In genomic region chrX:100625146-100625545, GRCm38 (mm10) we compare ENCODE assay signal across 8 mouse cellular contexts. TPM values are rescaled to one million over a fixed set of nuclear protein-coding genes. Genes with fewer than 3 reads are reported as not detected.
DNase-seq lines count a peak whose midpoint lies in the region; ATAC-seq lines count a peak whose summit lies in the region.

No protein-coding gene starts in this region.

- H3K9me3 ChIP-seq in kidney, embryonic 15.5 days (replicated peaks): no peaks in the 10 kb centered on the region
- no peaks in the 10 kb centered on the region for H3K9me3 ChIP-seq in hindbrain, embryonic 11.5 days (ENCODE audit: control insufficient read depth, low read length)
- H3K9me3 ChIP-seq in midbrain, embryonic 12.5 days: no peaks in the 10 kb centered on the region

- intact Hi-C loops in gastrocnemius, postnatal 36 days (cut with DNase I): loop anchor here (10.0 kb wide), 1 partner anchor 110 kb away; no protein-coding TSS in a partner anchor

- H3K27me3 ChIP-seq in kidney, embryonic 15.5 days: 0 out of 2 replicates have a peak, but pooled peaks cover 6% of the 10 kb centered on the region
- H3K27me3 ChIP-seq in hindbrain, embryonic 11.5 days (ENCODE audit: control insufficient read depth, insufficient read depth, low read length): no peaks in the 10 kb centered on the region
- H3K27me3 ChIP-seq in midbrain, embryonic 12.5 days: no peaks in the 10 kb centered on the region

- H3K27ac ChIP-seq in kidney, embryonic 15.5 days: no peak overlapping the region; the same call in 1 of the 2 replicates
- no peak overlapping the region for H3K27ac ChIP-seq in hindbrain, embryonic 11.5 days (ENCODE audit: low read depth, low read length)
- no peak overlapping the region for H3K27ac ChIP-seq in midbrain, embryonic 12.5 days (replicated peaks)

- no peak for DNase-seq in kidney, adult 18-20 months
- DNase-seq in ZHBTc4 (ENCODE audit: low read depth, low spot score): peak; percentile 12
- DNase-seq in hindbrain, embryonic 11.5 days (ENCODE audit: low spot score): no peak
- DNase-seq in frontal cortex, postnatal 36 days (ENCODE audit: low spot score in 2 of 2): no peak
- DNase-seq in gastrocnemius, postnatal 36 days: no peak
- DNase-seq in urinary bladder, postnatal 4 days (ENCODE audit: low spot score in 2 of 2): no peak

- 38% methylated on average over 7 of the region's 7 CpGs for WGBS in kidney, embryonic 15.5 days
- WGBS in hindbrain, embryonic 11.5 days: 43% methylated on average over 7 of the region's 7 CpGs
- 42% methylated on average over 7 of the region's 7 CpGs for WGBS in midbrain, embryonic 12.5 days

- H3K4me1 ChIP-seq in kidney, embryonic 15.5 days: no peaks in the 10 kb centered on the region
- H3K4me1 ChIP-seq in hindbrain, embryonic 11.5 days (replicated peaks; ENCODE audit: control insufficient read depth, insufficient read depth, low read length): no peaks in the 10 kb centered on the region
- H3K4me1 ChIP-seq in midbrain, embryonic 12.5 days: 0 out of 2 replicates have a peak, but pooled peaks cover 2% of the 10 kb centered on the region

- H3K36me3 ChIP-seq in kidney, embryonic 15.5 days: peaks cover 17% of the 10 kb centered on the region
- no peaks in the 10 kb centered on the region for H3K36me3 ChIP-seq in hindbrain, embryonic 11.5 days (ENCODE audit: control insufficient read depth, insufficient read depth, low read length)
- H3K36me3 ChIP-seq in midbrain, embryonic 12.5 days: peaks cover 16% of the 10 kb centered on the region; the same call in 1 of the 2 replicates

- H3K4me2 ChIP-seq in kidney, embryonic 15.5 days: peak overlapping the region; percentile 55
- peak overlapping the region; percentile 45 for H3K4me2 ChIP-seq in hindbrain, embryonic 11.5 days (replicated peaks; ENCODE audit: low read depth, low read length)
- peak overlapping the region; percentile 64 for H3K4me2 ChIP-seq in midbrain, embryonic 12.5 days (replicated peaks)

- no peak for ATAC-seq in kidney, embryonic 15.5 days (replicated peaks; ENCODE audit: low FRiP score)
- ATAC-seq in hindbrain, embryonic 11.5 days (ENCODE audit: low FRiP score): peak; percentile 13; the same call in 1 of the 2 replicates
- no peak for ATAC-seq in midbrain, embryonic 12.5 days (ENCODE audit: low FRiP score, low read depth)

- H3K4me3 ChIP-seq in kidney, embryonic 15.5 days (replicated peaks): peak overlapping the region; percentile 65
- H3K4me3 ChIP-seq in hindbrain, embryonic 11.5 days (ENCODE audit: low read depth, low read length): peak overlapping the region; percentile 60
- peak overlapping the region; percentile 57 for H3K4me3 ChIP-seq in midbrain, embryonic 12.5 days

- peak overlapping the region; percentile 39; the same call in 1 of the 2 replicates for H3K9ac ChIP-seq in kidney, embryonic 15.5 days
- H3K9ac ChIP-seq in hindbrain, embryonic 11.5 days (ENCODE audit: low read depth, low read length): peak overlapping the region; percentile 57; the same call in 1 of the 2 replicates
- peak overlapping the region; percentile 53 for H3K9ac ChIP-seq in midbrain, embryonic 12.5 days (replicated peaks)

RNA-seq across cellular contexts. Expression of gene Kif4, which starts 0.4 kb away (rescaled TPM):
- polyA plus RNA-seq in kidney, embryonic 15.5 days (2015; fragmentation: Nextera tagmentation; extraction: Ambion mirVana): 30.3 and 31.2 TPM in 2 replicates
- 39.7 and 40.7 TPM in 2 replicates for polyA plus RNA-seq in hindbrain, embryonic 11.5 days (2014; fragmentation: Nextera tagmentation; extraction: Ambion mirVana)
- 39.2 and 44.3 TPM in 2 replicates for polyA plus RNA-seq in midbrain, embryonic 12.5 days (2016; fragmentation: Nextera tagmentation; extraction: Ambion mirVana)
- total RNA-seq in gastrocnemius, postnatal 36 days (2021): under 1 TPM; 0.25 to 0.66 TPM

RNA-seq across cellular contexts. Expression of gene Pdzd11, which starts 1.2 kb away (rescaled TPM):
- polyA plus RNA-seq in kidney, embryonic 15.5 days (2015; fragmentation: Nextera tagmentation; extraction: Ambion mirVana): 101 TPM in 2 replicates
- 144 and 145 TPM in 2 replicates for polyA plus RNA-seq in hindbrain, embryonic 11.5 days (2014; fragmentation: Nextera tagmentation; extraction: Ambion mirVana)
- polyA plus RNA-seq in midbrain, embryonic 12.5 days (2016; fragmentation: Nextera tagmentation; extraction: Ambion mirVana): 133 and 138 TPM in 2 replicates
- total RNA-seq in gastrocnemius, postnatal 36 days (2021): 10 to 100 TPM; 13.8 to 14.2 TPM

RNA-seq across cellular contexts. Expression of gene Arr3, which starts 19.8 kb away (rescaled TPM):
- polyA plus RNA-seq in kidney, embryonic 15.5 days (2015; fragmentation: Nextera tagmentation; extraction: Ambion mirVana): not detected in 2 replicates
- polyA plus RNA-seq in hindbrain, embryonic 11.5 days (2014; fragmentation: Nextera tagmentation; extraction: Ambion mirVana): 0.11 TPM in 1 of 2 replicates, not detected in the other
- not detected in 2 replicates for polyA plus RNA-seq in midbrain, embryonic 12.5 days (2016; fragmentation: Nextera tagmentation; extraction: Ambion mirVana)
- total RNA-seq in gastrocnemius, postnatal 36 days (2021): not detected

RNA-seq across cellular contexts. Expression of gene P2ry4, which starts 30.5 kb away (rescaled TPM):
- polyA plus RNA-seq in kidney, embryonic 15.5 days (2015; fragmentation: Nextera tagmentation; extraction: Ambion mirVana): not detected in 2 replicates
- not detected in 2 replicates for polyA plus RNA-seq in hindbrain, embryonic 11.5 days (2014; fragmentation: Nextera tagmentation; extraction: Ambion mirVana)
- polyA plus RNA-seq in midbrain, embryonic 12.5 days (2016; fragmentation: Nextera tagmentation; extraction: Ambion mirVana): not detected in 2 replicates
- total RNA-seq in gastrocnemius, postnatal 36 days (2021): not detected

RNA-seq across cellular contexts. Expression of gene Awat1, which starts 53.1 kb away (rescaled TPM):
- polyA plus RNA-seq in kidney, embryonic 15.5 days (2015; fragmentation: Nextera tagmentation; extraction: Ambion mirVana): not detected in 2 replicates
- not detected in 2 replicates for polyA plus RNA-seq in hindbrain, embryonic 11.5 days (2014; fragmentation: Nextera tagmentation; extraction: Ambion mirVana)
- polyA plus RNA-seq in midbrain, embryonic 12.5 days (2016; fragmentation: Nextera tagmentation; extraction: Ambion mirVana): not detected in 2 replicates
- not detected for total RNA-seq in gastrocnemius, postnatal 36 days (2021)
